Mouse (Mus musculus) 416B (cell line): ENCODE measurements around the gene Gm14418.
"Not testable (repeated sequence)": the region's sequence is repeated elsewhere in the genome, so short reads cannot be mapped to it uniquely, and the experiment has no call there.

Experiments
- DNase-seq: peaks from one replicate; pipeline ENCODE4 v3.0.0; 2011; ENCODE audit warnings: low read depth

The Gm14418 gene

DNA sequence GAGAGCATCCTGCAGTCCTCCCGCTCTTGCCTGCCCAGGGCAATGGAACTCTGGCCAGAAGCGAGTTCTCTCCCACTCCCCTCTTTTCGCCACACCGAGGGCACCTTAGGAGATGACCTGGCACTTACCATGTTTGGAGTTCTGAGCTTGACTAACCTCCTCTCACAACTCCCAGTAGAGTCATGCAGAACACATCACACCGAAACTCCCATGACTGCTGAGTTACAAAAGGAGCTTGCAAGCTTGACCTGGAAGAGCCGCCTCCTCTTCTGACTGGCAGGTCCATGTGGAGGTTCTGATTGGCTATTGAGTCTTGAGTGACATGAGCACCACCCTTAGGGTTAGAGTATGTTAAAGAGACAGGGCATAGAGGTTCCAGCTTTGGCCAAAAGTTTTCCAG lies at the start of gene Gm14418:
Gene Gm14418 (minus strand): TSS at position 225 of the 400 bp plus-strand sequence.
- not testable (repeated sequence) for DNase-seq
